Mouse (Mus musculus): ENCODE measurements around the gene Ints6l. TPM values are rescaled to one million over a fixed set of nuclear protein-coding genes. Genes with fewer than 3 reads are reported as not detected.
"Not testable (repeated sequence)": the region's sequence is repeated elsewhere in the genome, so short reads cannot be mapped to it uniquely, and the experiment has no call there.

The Ints6l gene
- polyA plus RNA-seq, 1 experiment from 2014 or later: 14.1 TPM

DNA sequence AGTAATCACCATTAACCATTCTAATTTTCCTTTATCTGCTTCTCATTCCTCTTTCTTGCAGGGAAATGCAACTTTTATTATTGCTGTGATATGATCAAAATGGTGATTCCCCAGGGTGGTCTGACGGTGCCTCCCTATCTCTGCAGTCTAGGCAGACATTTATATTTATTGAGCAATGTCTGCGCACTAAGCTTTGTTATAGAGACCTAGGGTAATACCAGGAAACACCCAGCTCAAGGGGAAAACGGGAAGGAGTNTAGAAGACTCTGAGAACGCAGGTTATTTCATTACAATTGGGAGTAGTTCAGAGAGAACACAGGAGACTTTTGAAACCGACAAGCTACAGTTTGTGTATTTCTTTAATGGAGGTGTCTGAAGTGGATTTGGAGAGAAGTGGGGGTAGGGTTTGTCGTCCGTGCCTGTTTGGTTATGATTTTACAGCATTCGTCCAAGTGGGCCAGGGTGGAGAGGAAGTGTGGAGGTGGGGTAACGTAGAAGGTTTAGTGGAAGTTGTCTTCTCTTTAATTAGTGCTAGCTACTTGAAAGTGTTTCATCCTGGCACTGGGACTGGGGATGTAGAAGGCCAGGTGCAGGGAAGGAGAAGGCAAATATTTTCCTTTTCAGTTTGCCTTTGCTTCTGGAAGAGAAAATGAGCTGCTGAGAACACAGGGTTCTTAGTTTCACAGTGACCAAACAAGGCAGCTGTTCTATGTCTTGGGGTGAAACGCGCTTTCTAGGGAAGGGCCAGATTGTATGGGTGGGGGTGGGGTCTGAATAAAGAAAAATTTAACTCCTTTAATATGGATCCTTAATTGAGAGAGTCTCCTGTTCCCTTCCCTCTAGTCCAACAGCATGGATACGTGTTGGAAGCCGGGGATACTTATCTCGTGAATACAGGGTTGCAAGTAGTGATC lies 7.6 kb downstream of the Ints6l start:
- Histone ChIP-seq H3K4me2 (replicated peaks) (no peak overlapping the region), H3K36me3 (no peaks in the 10 kb centered on the region), H3K27me3 (no peaks in the 10 kb centered on the region), H3K4me1 (no peaks in the 10 kb centered on the region), H3K9me3 (no peaks in the 10 kb centered on the region), H3K27ac (replicated peaks) (no peak overlapping the region), H3K4me3 (no peak overlapping the region), H3K9ac (replicated peaks) (no peak overlapping the region)
- WGBS: 77% methylated on average over 14 of the region's 14 CpGs
- ATAC-seq (replicated peaks): no peak

DNA sequence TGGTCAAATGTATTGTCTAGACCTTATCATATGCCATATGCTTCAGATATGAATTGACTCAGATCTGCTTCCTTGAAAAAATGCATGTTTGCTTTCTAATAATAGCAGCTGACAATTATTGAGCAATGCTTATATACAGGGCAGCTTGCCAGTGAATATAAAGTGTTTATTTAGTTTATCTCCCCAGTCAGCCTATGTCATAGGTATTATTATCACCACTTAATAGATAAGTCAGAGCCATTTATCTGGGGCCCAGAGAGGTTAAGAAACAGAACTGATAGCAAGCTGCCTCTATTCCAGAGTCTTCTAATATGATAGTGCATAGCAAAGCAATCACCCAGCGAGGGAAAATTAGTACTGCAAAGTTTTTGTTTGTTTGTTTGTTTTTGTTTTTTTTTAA lies 10.2 kb downstream of the Ints6l start:
- no peak overlapping the region for H3K4me3 ChIP-seq
- H3K27me3 ChIP-seq: no peaks in the 10 kb centered on the region
- 78% methylated on average over 1 of the region's 1 CpGs for WGBS
- no peak overlapping the region for H3K4me2 ChIP-seq (replicated peaks)
- no peak overlapping the region for H3K27ac ChIP-seq (replicated peaks)
- H3K4me1 ChIP-seq: no peaks in the 10 kb centered on the region
- no peak overlapping the region for H3K9ac ChIP-seq (replicated peaks)
- no peak for ATAC-seq (replicated peaks)
- H3K36me3 ChIP-seq: no peaks in the 10 kb centered on the region
- no peaks in the 10 kb centered on the region for H3K9me3 ChIP-seq

DNA sequence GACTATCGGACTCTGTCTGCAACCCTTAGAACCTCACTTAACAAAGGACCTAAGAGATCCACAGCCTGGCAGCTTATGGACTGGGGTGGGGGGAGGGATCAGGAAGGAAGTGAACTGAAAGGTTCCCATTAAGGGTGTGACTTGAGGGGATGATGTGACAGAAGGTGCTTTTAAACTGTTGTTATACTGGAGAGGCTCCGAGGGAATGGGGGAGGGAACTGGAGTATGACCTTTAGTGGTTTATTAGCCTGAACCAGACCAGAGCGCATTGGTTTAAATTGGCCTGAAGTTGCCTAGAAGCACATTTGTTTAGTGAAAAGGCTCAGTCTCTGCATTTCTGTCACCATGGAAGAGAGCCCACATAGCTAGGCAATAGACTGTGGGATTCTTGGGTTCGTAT lies 13.0 kb downstream of the Ints6l start:
- Histone ChIP-seq H3K27me3 (no peaks in the 10 kb centered on the region), H3K9me3 (no peaks in the 10 kb centered on the region), H3K4me1 (no peaks in the 10 kb centered on the region), H3K4me3 (no peak overlapping the region), H3K9ac (replicated peaks) (no peak overlapping the region), H3K4me2 (replicated peaks) (no peak overlapping the region), H3K27ac (replicated peaks) (no peak overlapping the region), H3K36me3 (no peaks in the 10 kb centered on the region)
- no peak; the same call in 1 of the 2 replicates for ATAC-seq (replicated peaks)
- WGBS: 62% methylated on average over 4 of the region's 4 CpGs

DNA sequence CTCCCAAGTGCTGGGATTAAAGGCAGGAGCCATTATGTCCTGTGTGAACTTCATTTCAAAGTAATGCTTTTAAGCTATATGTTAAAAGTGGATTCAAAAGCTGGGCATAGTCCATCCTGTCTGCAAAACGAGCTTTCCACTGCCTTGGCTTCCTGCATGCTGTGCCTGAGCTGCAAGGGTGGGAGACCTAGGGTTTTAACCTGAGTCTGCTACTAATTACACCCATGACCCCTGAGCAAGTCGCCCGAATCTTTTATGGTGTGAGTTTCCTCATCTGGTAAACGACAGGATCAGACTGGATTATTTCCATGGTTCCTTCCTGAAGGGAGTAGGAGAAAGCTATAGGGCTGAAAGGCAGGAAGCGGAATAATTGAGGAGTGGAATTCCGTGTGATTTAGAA lies 13.8 kb downstream of the Ints6l start:
- no peak overlapping the region for H3K4me3 ChIP-seq
- no peak for ATAC-seq (replicated peaks)
- no peaks in the 10 kb centered on the region for H3K27me3 ChIP-seq
- no peaks in the 10 kb centered on the region for H3K9me3 ChIP-seq
- H3K4me1 ChIP-seq: no peaks in the 10 kb centered on the region
- H3K4me2 ChIP-seq (replicated peaks): no peak overlapping the region
- H3K27ac ChIP-seq (replicated peaks): no peak overlapping the region
- no peak overlapping the region for H3K9ac ChIP-seq (replicated peaks)
- WGBS: 50% methylated on average over 6 of the region's 6 CpGs
- H3K36me3 ChIP-seq: no peaks in the 10 kb centered on the region

DNA sequence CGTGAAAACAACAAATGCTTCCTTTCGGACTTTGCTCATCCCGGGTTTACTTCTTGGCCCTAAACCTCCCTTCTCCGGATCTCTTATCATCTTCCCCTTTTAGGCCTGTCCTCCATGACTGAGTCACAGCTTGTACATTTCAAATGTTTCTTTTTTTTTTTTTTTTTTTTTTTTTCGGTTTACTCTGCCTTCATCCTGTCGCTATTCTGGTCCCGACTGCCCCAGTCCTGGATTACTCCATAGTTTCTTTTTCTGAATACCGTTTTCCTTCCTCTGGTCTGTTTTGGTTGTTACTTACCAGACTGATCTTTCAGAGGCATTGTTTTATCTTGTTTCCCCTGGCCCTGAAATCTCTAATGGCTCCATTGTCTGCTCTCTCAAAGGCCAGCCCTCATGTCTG lies 19.4 kb downstream of the Ints6l start:
- Histone ChIP-seq H3K27ac (replicated peaks) (no peak overlapping the region), H3K27me3 (no peaks in the 10 kb centered on the region), H3K4me2 (replicated peaks) (no peak overlapping the region), H3K4me1 (no peaks in the 10 kb centered on the region), H3K4me3 (no peak overlapping the region), H3K36me3 (no peaks in the 10 kb centered on the region), H3K9ac (replicated peaks) (no peak overlapping the region), H3K9me3 (no peaks in the 10 kb centered on the region)
- WGBS: 71% methylated on average over 8 of the region's 8 CpGs
- no peak for ATAC-seq (replicated peaks)

DNA sequence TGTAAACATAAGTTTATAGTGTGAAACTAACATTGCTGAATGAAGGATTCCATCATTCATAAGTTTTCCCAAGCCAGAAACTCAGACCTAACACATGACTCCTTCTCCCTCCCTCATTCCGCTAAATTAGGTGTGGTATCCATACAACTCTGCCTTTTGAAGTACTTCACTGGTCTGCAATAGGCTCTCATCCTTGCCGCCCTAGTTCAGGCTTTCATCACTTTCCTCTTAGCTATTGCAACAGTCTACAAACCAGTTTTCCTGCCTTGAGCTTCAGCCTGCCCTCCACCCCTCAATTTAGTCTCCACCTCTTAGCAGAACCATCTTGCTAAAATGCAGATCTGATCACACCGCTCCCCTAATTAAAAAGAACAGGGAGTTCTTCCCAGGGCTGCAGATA lies 22.9 kb downstream of the Ints6l start:
- no peak overlapping the region for H3K9ac ChIP-seq (replicated peaks)
- no peaks in the 10 kb centered on the region for H3K27me3 ChIP-seq
- no peak overlapping the region for H3K4me3 ChIP-seq
- no peaks in the 10 kb centered on the region for H3K36me3 ChIP-seq
- H3K27ac ChIP-seq (replicated peaks): no peak overlapping the region
- no peaks in the 10 kb centered on the region for H3K9me3 ChIP-seq
- WGBS: 83% methylated on average over 3 of the region's 3 CpGs
- no peak for ATAC-seq (replicated peaks)
- H3K4me1 ChIP-seq: no peaks in the 10 kb centered on the region
- no peak overlapping the region for H3K4me2 ChIP-seq (replicated peaks)

DNA sequence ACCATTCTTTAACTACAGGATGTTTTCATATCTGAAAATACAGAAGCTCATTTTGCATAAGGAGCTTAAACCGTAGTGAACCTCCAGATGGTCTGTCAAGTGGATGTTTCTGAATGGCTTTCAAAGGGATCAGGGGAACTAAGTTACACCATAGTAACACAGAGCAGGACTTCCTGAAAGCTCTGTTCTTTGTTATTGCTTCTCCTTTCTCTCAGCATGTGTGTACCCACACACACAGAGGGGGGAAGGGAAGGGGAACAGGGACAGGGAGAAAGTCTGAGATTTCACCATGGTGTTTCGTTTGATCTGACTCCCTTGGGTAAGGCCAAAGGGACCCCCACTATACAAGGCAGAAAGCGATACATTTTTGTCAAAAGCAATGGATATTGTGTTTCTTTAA lies 27.2 kb downstream of the Ints6l start:
- Histone ChIP-seq H3K9me3 (no peaks in the 10 kb centered on the region), H3K27ac (replicated peaks) (no peak overlapping the region), H3K36me3 (no peaks in the 10 kb centered on the region), H3K9ac (replicated peaks) (no peak overlapping the region), H3K27me3 (no peaks in the 10 kb centered on the region), H3K4me3 (no peak overlapping the region), H3K4me2 (replicated peaks) (no peak overlapping the region), H3K4me1 (no peaks in the 10 kb centered on the region)
- ATAC-seq (replicated peaks): no peak
- 70% methylated on average over 3 of the region's 3 CpGs for WGBS

DNA sequence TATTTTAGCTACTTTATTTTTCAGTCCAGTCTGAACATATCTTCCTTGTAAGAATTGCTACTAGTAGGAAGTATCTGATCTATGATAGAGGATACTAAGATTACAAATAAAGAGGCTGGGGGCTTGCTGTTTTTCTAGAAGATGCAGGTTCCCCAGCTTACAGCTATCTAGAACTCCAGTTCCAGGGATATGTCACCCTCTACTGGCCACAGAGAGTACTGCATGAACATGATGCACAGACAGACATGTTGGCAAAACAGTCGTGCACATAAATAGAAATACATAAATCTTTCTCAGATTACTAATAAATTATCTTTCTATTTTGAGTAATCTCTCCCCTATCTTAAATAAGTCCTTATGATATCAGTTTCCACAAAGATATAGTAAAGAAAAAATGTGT lies 35.1 kb downstream of the Ints6l start:
- no peak overlapping the region for H3K4me2 ChIP-seq (replicated peaks)
- 26% methylated on average over 1 of the region's 1 CpGs for WGBS
- H3K36me3 ChIP-seq: no peaks in the 10 kb centered on the region
- no peaks in the 10 kb centered on the region for H3K27me3 ChIP-seq
- no peaks in the 10 kb centered on the region for H3K4me1 ChIP-seq
- H3K9ac ChIP-seq (replicated peaks): no peak overlapping the region
- H3K4me3 ChIP-seq: no peak overlapping the region
- H3K9me3 ChIP-seq: no peaks in the 10 kb centered on the region
- H3K27ac ChIP-seq (replicated peaks): no peak overlapping the region
- no peak for ATAC-seq (replicated peaks)

DNA sequence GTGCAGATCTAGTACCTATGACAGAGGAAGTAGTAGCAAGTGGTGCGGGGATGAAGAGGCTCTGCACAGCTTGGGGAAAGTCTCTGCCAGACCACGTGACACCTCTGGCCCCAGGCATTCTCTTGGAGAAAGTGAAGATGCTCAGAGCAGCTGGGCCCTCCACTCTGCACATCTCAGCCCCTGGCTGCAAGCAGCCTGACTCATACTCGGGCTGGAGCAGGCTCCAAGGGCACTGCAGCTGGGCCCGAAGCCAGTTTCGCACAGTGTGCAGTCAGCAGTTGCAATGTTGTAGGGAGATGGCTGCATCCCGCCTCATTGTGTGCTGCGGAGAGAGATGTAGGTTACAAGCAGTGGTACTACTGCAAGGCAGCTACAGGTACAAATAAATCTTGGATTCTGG lies 42.6 kb downstream of the Ints6l start:
- WGBS: 84% methylated on average over 7 of the region's 7 CpGs
- Histone ChIP-seq H3K4me3 (no peak overlapping the region), H3K9me3 (no peaks in the 10 kb centered on the region), H3K27ac (replicated peaks) (no peak overlapping the region), H3K27me3 (no peaks in the 10 kb centered on the region), H3K4me1 (no peaks in the 10 kb centered on the region), H3K9ac (replicated peaks) (no peak overlapping the region), H3K4me2 (replicated peaks) (no peak overlapping the region), H3K36me3 (0 out of 2 replicates have a peak, but pooled peaks cover 1% of the 10 kb centered on the region)
- no peak for ATAC-seq (replicated peaks)

DNA sequence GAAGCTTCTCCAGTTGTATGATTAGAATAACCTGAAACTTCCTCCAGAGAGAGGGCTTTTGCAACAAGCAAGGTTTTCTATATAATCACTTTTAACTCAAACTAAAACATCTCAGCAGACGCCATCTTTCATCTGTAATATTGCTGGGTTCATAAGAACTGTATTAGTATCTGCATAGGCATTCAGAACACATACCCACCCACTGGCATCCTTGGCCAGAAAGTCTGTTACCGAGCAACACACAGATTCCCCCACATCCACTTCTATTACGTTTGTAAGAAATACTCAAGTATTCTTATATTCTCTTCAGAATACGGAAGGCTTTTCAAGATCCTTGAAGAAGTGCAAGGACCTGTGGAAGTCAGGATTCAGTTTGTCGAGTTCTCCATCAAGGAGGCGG lies 69.8 kb downstream of the Ints6l start, which contains the start of gene Gm10477:
Gm10477 (plus strand) TSS at position 301 of the 400 bp plus-strand sequence.
- H3K4me1 ChIP-seq; ATAC-seq (replicated peaks); H3K9me3 ChIP-seq; H3K4me3 ChIP-seq; H3K27ac ChIP-seq (replicated peaks); H3K36me3 ChIP-seq; H3K27me3 ChIP-seq; H3K9ac ChIP-seq (replicated peaks); H3K4me2 ChIP-seq (replicated peaks): not testable (repeated sequence)
- 88% methylated on average over 6 of the region's 6 CpGs for WGBS

DNA sequence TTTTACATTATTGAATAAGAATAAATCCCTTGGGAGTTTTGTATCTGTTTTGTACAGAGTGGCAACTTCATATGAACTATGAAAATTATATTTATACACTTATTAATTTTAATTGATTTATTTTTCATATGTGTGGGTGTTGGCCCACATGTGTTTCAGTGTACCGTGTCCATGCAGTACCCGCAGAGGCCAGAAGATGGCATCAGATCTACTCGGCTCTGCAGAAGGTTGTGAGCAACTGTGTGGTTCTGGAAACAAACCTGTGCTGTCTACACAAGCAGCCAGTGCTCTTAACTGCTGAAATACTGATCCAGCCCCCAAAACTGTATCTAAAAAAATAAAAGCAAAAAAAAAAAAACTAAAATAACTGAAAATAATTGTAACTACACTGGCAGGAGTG lies 76.6 kb downstream of the Ints6l start:
- Histone ChIP-seq H3K4me2 (replicated peaks) (no peak overlapping the region), H3K9ac (replicated peaks) (no peak overlapping the region), H3K4me1 (no peaks in the 10 kb centered on the region), H3K9me3 (no peaks in the 10 kb centered on the region), H3K27me3 (no peaks in the 10 kb centered on the region), H3K27ac (replicated peaks) (no peak overlapping the region), H3K36me3 (no peaks in the 10 kb centered on the region), H3K4me3 (no peak overlapping the region)
- ATAC-seq (replicated peaks): peak; percentile 57; the same call in 1 of the 2 replicates
- 9% methylated on average over 3 of the region's 3 CpGs for WGBS

DNA sequence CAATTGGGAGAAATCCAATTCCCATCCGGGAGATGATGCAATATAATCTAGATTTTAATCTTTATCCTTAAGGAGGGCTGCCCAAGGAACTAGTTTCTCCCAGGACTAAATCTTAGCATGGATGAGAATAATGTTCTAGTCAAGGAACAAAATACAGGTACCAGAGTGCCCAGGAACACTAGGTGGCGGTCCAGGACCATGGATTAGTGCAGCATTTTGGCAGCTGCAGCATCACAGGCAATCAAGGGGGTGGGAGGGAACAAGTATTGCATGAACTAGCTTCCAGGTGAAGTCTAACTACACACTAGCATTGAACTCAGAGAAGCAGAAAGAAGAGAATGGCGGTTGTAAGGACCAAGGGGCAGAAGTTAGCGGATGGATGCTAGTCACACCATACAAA lies 82.5 kb downstream of the Ints6l start:
- no peak overlapping the region for H3K9ac ChIP-seq (replicated peaks)
- H3K27me3 ChIP-seq: no peaks in the 10 kb centered on the region
- ATAC-seq (replicated peaks): no peak
- no peaks in the 10 kb centered on the region for H3K9me3 ChIP-seq
- H3K27ac ChIP-seq (replicated peaks): no peak overlapping the region
- H3K4me2 ChIP-seq (replicated peaks): no peak overlapping the region
- 53% methylated on average over 4 of the region's 4 CpGs for WGBS
- H3K4me1 ChIP-seq: no peaks in the 10 kb centered on the region
- H3K36me3 ChIP-seq: no peaks in the 10 kb centered on the region
- H3K4me3 ChIP-seq: no peak overlapping the region

DNA sequence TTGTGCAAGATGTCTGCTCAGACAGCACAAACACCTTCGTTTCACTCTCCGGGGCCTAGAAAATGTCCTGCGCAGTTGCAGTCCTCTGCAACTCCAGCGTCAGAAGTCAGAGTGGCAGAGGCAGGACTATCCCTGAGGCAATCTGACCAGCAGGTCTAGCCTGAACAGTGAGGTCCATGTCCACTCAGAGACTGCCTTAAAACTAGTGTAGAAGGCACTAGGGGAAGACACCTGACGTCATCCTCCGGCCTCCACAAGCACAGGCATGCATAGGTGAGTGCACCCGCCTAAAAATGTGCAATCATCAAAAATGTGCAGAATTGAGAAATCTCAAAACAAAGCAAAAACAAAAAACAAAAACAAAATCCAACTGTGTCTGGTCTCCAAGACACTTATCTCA lies 94.8 kb downstream of the Ints6l start, which contains the start of gene Gm648:
Gm648 (minus strand) TSS at position 101 of the 400 bp plus-strand sequence.
- H3K27me3 ChIP-seq: no peaks in the 10 kb centered on the region
- H3K36me3 ChIP-seq: no peaks in the 10 kb centered on the region
- no peak within 1 kb of the TSS for H3K27ac ChIP-seq (replicated peaks)
- H3K4me2 ChIP-seq (replicated peaks): no peak within 1 kb of the TSS
- H3K9ac ChIP-seq (replicated peaks): no peak within 1 kb of the TSS
- H3K9me3 ChIP-seq: no peaks in the 10 kb centered on the region
- 91% methylated on average over 7 of the region's 7 CpGs for WGBS
- H3K4me1 ChIP-seq: no peaks in the 10 kb centered on the region
- H3K4me3 ChIP-seq: no peak within 1 kb of the TSS
- no peak for ATAC-seq (replicated peaks)

All from forebrain, embryonic 15.5 days (tissue).